Mouse (Mus musculus): ENCODE data around the gene Fermt3. TPM values are rescaled to one million over a fixed set of nuclear protein-coding genes. Genes with fewer than 3 reads are reported as not detected.

Gene Fermt3
- polyA plus RNA-seq, 1 experiment from 2014 or later = 3.0 TPM

GRCm38 (mm10) chr19:6979486-6980380 lies 39.5 kb downstream of the Fermt3 start:
- DNase-seq (peak; percentile 98), ATAC-seq (ENCODE audit: low FRiP score, low TSS enrichment) (peak; percentile 89)
- Histone ChIP-seq H3K9ac (replicated peaks; ENCODE audit: low read length) (peak overlapping the region; percentile 75), H3K36me3 (ENCODE audit: control insufficient read depth, insufficient read depth, low read length) (peaks cover 27% of the 10 kb centered on the region), H3K27me3 (ENCODE audit: control insufficient read depth, insufficient read depth, low read length) (no peaks in the 10 kb centered on the region), H3K9me3 (ENCODE audit: control insufficient read depth, low read length) (no peaks in the 10 kb centered on the region), H3K4me1 (ENCODE audit: control insufficient read depth, insufficient read depth, low read length) (peaks cover 40% of the 10 kb centered on the region), H3K27ac (replicated peaks; ENCODE audit: low read depth, low read length) (peak overlapping the region; percentile 96), H3K4me2 (ENCODE audit: low read length) (peak overlapping the region; percentile 75), H3K4me3 (replicated peaks; ENCODE audit: low read depth, low read length) (peak overlapping the region; percentile 66)
- WGBS = under 1% methylated on average over 59 of the region's 59 CpGs

DNA sequence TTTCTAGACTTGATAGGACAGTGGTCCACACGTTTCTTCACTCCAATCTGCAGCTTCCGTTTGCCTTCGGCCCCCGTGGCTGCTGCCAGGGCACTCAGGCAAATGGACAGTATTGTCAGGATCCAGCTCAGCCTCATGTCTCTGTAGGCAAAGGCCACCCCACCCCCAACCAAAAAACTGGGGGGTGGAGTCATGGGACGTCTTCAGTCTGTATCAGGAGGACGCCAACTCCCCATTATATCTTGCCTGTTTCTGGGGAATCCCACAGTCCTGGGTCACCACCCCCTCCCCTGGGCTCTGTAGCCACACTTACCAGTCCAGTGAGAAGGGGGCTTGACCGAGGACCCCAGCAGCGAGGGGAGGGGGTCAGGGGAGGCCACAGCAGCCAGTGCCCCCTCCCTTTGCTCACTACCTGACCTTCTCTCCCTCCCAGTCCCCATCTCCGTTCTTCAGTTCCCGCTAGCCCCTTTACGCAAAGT lies 40.2 kb downstream of the Fermt3 start:
- DNase-seq (peak; percentile 32), ATAC-seq (ENCODE audit: low FRiP score, low TSS enrichment) (no peak)
- Histone ChIP-seq H3K4me3 (replicated peaks; ENCODE audit: low read depth, low read length) (peak overlapping the region; percentile 66), H3K27me3 (ENCODE audit: control insufficient read depth, insufficient read depth, low read length) (no peaks in the 10 kb centered on the region), H3K9ac (replicated peaks; ENCODE audit: low read length) (peak overlapping the region; percentile 75), H3K27ac (replicated peaks; ENCODE audit: low read depth, low read length) (peak overlapping the region; percentile 96), H3K4me2 (ENCODE audit: low read length) (peak overlapping the region; percentile 75), H3K9me3 (ENCODE audit: control insufficient read depth, low read length) (no peaks in the 10 kb centered on the region), H3K4me1 (ENCODE audit: control insufficient read depth, insufficient read depth, low read length) (peaks cover 40% of the 10 kb centered on the region), H3K36me3 (ENCODE audit: control insufficient read depth, insufficient read depth, low read length) (peaks cover 27% of the 10 kb centered on the region)
- 10% methylated on average over 11 of the region's 11 CpGs for WGBS

GRCm38 (mm10) chr19:6978639-6978974 lies 40.7 kb downstream of the Fermt3 start:
- Histone ChIP-seq H3K4me1 (ENCODE audit: control insufficient read depth, insufficient read depth, low read length) (peaks cover 40% of the 10 kb centered on the region), H3K4me3 (replicated peaks; ENCODE audit: low read depth, low read length) (peak overlapping the region; percentile 66), H3K27ac (replicated peaks; ENCODE audit: low read depth, low read length) (peak overlapping the region; percentile 96; the same call in 1 of the 2 replicates), H3K9ac (replicated peaks; ENCODE audit: low read length) (peak overlapping the region; percentile 75; the same call in 1 of the 2 replicates), H3K4me2 (ENCODE audit: low read length) (peak overlapping the region; percentile 75), H3K9me3 (ENCODE audit: control insufficient read depth, low read length) (no peaks in the 10 kb centered on the region), H3K27me3 (ENCODE audit: control insufficient read depth, insufficient read depth, low read length) (no peaks in the 10 kb centered on the region), H3K36me3 (ENCODE audit: control insufficient read depth, insufficient read depth, low read length) (peaks cover 26% of the 10 kb centered on the region)
- DNase-seq (no peak), ATAC-seq (ENCODE audit: low FRiP score, low TSS enrichment) (no peak)
- WGBS = 57% methylated on average over 3 of the region's 3 CpGs

- Histone ChIP-seq H3K27ac (replicated peaks; ENCODE audit: low read depth, low read length) (0 out of 2 replicates have a peak overlapping the region, but pooled peaks have one; percentile 96), H3K36me3 (ENCODE audit: control insufficient read depth, insufficient read depth, low read length) (peaks cover 22% of the 10 kb centered on the region), H3K4me1 (ENCODE audit: control insufficient read depth, insufficient read depth, low read length) (peaks cover 40% of the 10 kb centered on the region), H3K4me3 (replicated peaks; ENCODE audit: low read depth, low read length) (peak overlapping the region; percentile 66; the same call in 1 of the 2 replicates), H3K4me2 (ENCODE audit: low read length) (peak overlapping the region; percentile 78), H3K27me3 (ENCODE audit: control insufficient read depth, insufficient read depth, low read length) (no peaks in the 10 kb centered on the region), H3K9me3 (ENCODE audit: control insufficient read depth, low read length) (no peaks in the 10 kb centered on the region), H3K9ac (replicated peaks; ENCODE audit: low read length) (peak overlapping the region; percentile 4; the same call in 1 of the 2 replicates)
- WGBS = 86% methylated on average over 13 of the region's 13 CpGs
- no peak for ATAC-seq (ENCODE audit: low FRiP score, low TSS enrichment)
- DNase-seq = no peak
Observed at GRCm38 (mm10) chr19:6977759-6978638, 41.3 kb downstream of the Fermt3 start.

- H3K4me3 ChIP-seq (replicated peaks; ENCODE audit: low read depth, low read length) = peak within 1 kb of the TSS; percentile 74
- DNase-seq = peak; percentile 83
- H3K36me3 ChIP-seq (ENCODE audit: control insufficient read depth, insufficient read depth, low read length) = peaks cover 22% of the 10 kb centered on the region
- no peaks in the 10 kb centered on the region for H3K27me3 ChIP-seq (ENCODE audit: control insufficient read depth, insufficient read depth, low read length)
- no peak for ATAC-seq (ENCODE audit: low FRiP score, low TSS enrichment)
- peaks cover 36% of the 10 kb centered on the region for H3K4me1 ChIP-seq (ENCODE audit: control insufficient read depth, insufficient read depth, low read length)
- peak within 1 kb of the TSS; percentile 78 for H3K4me2 ChIP-seq (ENCODE audit: low read length)
- no peaks in the 10 kb centered on the region for H3K9me3 ChIP-seq (ENCODE audit: control insufficient read depth, low read length)
- under 1% methylated on average over 16 of the region's 16 CpGs for WGBS
- peak within 1 kb of the TSS; percentile 79 for H3K9ac ChIP-seq (replicated peaks; ENCODE audit: low read length)
- H3K27ac ChIP-seq (replicated peaks; ENCODE audit: low read depth, low read length) = peak within 1 kb of the TSS; percentile 95
Observed at GRCm38 (mm10) chr19:6975537-6976521, 43.4 kb downstream of the Fermt3 start, which contains the start of gene Plcb3. Gene Plcb3, minus strand, starts transcription at chr19:6976470.

DNA sequence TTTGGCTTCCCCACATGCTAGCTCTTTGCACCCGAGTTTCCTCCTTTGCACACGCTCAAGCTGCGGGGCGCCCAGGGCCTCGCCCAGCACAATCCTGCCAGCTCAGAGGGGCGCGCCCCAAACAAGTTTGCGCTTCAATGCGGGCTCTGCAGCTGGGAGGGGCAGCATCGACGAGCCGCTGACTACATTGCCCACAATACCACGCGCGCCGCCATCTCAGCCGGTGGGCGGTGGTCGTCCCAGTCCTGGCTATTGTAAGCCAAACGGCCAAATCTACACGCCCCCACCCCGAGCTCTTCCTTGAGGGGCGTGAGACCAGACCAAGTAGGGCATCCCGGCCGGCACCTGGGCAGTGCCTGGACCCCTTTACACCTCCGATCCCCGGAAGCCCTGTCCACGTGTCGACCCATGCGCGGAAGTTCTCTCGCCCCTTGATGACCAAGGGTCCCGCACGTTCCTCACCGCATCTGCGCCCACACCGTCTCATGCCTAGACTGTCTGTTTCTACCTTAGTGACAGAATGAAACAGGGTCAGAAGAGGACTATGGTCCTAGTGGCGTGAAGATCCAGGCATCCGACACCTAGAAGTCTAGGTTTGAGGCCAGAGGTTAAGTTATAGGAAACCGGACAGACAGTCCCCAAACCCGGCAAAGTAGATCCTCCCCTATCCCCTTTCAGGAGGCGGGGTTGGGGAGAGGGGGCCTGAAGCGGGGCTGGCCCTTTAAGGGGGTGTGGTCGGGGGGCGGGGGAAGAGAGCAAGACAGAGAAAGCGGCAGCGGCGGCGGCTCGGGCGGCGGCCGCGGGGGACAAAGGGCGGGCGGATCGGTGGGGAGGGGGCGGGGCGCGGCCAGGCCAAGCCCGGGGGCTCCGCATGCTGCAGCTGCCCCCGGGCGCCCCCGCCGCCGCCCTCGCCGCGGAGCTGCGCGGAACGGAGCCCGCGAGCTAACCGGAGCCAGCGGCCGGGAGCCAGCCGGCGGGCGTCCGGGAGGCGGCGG lies 44.8 kb downstream of the Fermt3 start, which contains the start of gene Ppp1r14b:
Ppp1r14b (plus strand) TSS at position 758 of the 995 bp plus-strand sequence.
- Histone ChIP-seq H3K4me2 (ENCODE audit: low read length) (peak within 1 kb of the TSS; percentile 78), H3K4me1 (ENCODE audit: control insufficient read depth, insufficient read depth, low read length) (peaks cover 44% of the 10 kb centered on the region), H3K4me3 (replicated peaks; ENCODE audit: low read depth, low read length) (peak within 1 kb of the TSS; percentile 74), H3K27me3 (ENCODE audit: control insufficient read depth, insufficient read depth, low read length) (peaks cover 5% of the 10 kb centered on the region; the same call in 1 of the 2 replicates), H3K9ac (replicated peaks; ENCODE audit: low read length) (peak within 1 kb of the TSS; percentile 79), H3K27ac (replicated peaks; ENCODE audit: low read depth, low read length) (peak within 1 kb of the TSS; percentile 95), H3K36me3 (ENCODE audit: control insufficient read depth, insufficient read depth, low read length) (peaks cover 22% of the 10 kb centered on the region), H3K9me3 (ENCODE audit: control insufficient read depth, low read length) (no peaks in the 10 kb centered on the region)
- ATAC-seq (ENCODE audit: low FRiP score, low TSS enrichment) = peak; percentile 75
- WGBS = under 1% methylated on average over 82 of the region's 84 CpGs
- DNase-seq = peak; percentile 93

- Histone ChIP-seq H3K27me3 (ENCODE audit: control insufficient read depth, insufficient read depth, low read length) (peaks cover 13% of the 10 kb centered on the region), H3K9me3 (ENCODE audit: control insufficient read depth, low read length) (no peaks in the 10 kb centered on the region), H3K4me2 (ENCODE audit: low read length) (peak overlapping the region; percentile 78), H3K9ac (replicated peaks; ENCODE audit: low read length) (peak overlapping the region; percentile 79), H3K4me3 (replicated peaks; ENCODE audit: low read depth, low read length) (peak overlapping the region; percentile 74), H3K4me1 (ENCODE audit: control insufficient read depth, insufficient read depth, low read length) (peaks cover 35% of the 10 kb centered on the region), H3K36me3 (ENCODE audit: control insufficient read depth, insufficient read depth, low read length) (peaks cover 22% of the 10 kb centered on the region), H3K27ac (replicated peaks; ENCODE audit: low read depth, low read length) (peak overlapping the region; percentile 95)
- DNase-seq = peak; percentile 22
- 42% methylated on average over 12 of the region's 12 CpGs for WGBS
- ATAC-seq (ENCODE audit: low FRiP score, low TSS enrichment) = no peak
Observed at GRCm38 (mm10) chr19:6973581-6974190, 45.6 kb downstream of the Fermt3 start.

Data from midbrain, embryonic 14.5 days (tissue).